In genomic region chr7:110648455-110649085, GRCm38 (mm10) we compare ENCODE assay signal across 10 mouse cellular contexts. TPM values are rescaled to one million over a fixed set of nuclear protein-coding genes. Genes with fewer than 3 reads are reported as not detected.
DNase-seq lines count a peak whose midpoint lies in the region; ATAC-seq lines count a peak whose summit lies in the region.
"Had no signal": no experiment of that assay in that cellular context is flagged by ENCODE, and none has a peak within 500 bp of the region (broad histone marks: within the 10 kb centered on the region; RNA-seq: fewer than 3 reads in every experiment).

No protein-coding gene starts in this region.

- 63% methylated on average over 13 of the region's 13 CpGs for WGBS in liver, embryonic 16.5 days (ENCODE audit: insufficient replicate concordance)
- WGBS in hindbrain, embryonic 11.5 days = 84% methylated on average over 13 of the region's 13 CpGs

- no peak overlapping the region for H3K9ac ChIP-seq in liver, embryonic 16.5 days (ENCODE audit: low read depth, low read length)
- H3K9ac ChIP-seq in hindbrain, embryonic 11.5 days (ENCODE audit: low read depth, low read length) = no peak overlapping the region
- H3K9ac ChIP-seq: limb, embryonic 12.5 days had no signal

- H3K9me3 ChIP-seq in liver, embryonic 16.5 days (replicated peaks; ENCODE audit: control insufficient read depth, low read length) = no peaks in the 10 kb centered on the region; the same call in 1 of the 2 replicates
- no peaks in the 10 kb centered on the region for H3K9me3 ChIP-seq in hindbrain, embryonic 11.5 days (ENCODE audit: control insufficient read depth, low read length)

- DNase-seq in adrenal gland, postnatal 14 days = peak; percentile 50
- DNase-seq in adrenal gland, postnatal 25 days = no peak
- DNase-seq in heart, adult 9 months (ENCODE audit: low spot score in 2 of 2) = peak; percentile 57 to 62
- peak; percentile 97 for DNase-seq in kidney, adult 9 months
- DNase-seq in hindbrain, embryonic 11.5 days (ENCODE audit: low spot score) = no peak
- DNase-seq in thymus, adult 18-20 months = no peak
- no peak for DNase-seq in neural tube, embryonic 10.5 days (ENCODE audit: extremely low spot score, low spot score)

- H3K27me3 ChIP-seq in liver, embryonic 16.5 days (ENCODE audit: control insufficient read depth, insufficient read depth, low read depth, low read length) = no peaks in the 10 kb centered on the region
- no peaks in the 10 kb centered on the region for H3K27me3 ChIP-seq in hindbrain, embryonic 11.5 days (ENCODE audit: control insufficient read depth, insufficient read depth, low read length)
- H3K27me3 ChIP-seq: limb, embryonic 12.5 days had no signal

- peak; percentile 74 for ATAC-seq in liver, embryonic 16.5 days (ENCODE audit: low read depth)
- ATAC-seq in hindbrain, embryonic 11.5 days (ENCODE audit: low FRiP score) = no peak

- peak overlapping the region; percentile 36 for H3K4me2 ChIP-seq in liver, embryonic 16.5 days (ENCODE audit: low read depth, low read length)
- no peak overlapping the region for H3K4me2 ChIP-seq in hindbrain, embryonic 11.5 days (replicated peaks; ENCODE audit: low read depth, low read length)
- H3K4me2 ChIP-seq: limb, embryonic 12.5 days had no signal

- no peaks in the 10 kb centered on the region; the same call in 1 of the 2 replicates for H3K4me1 ChIP-seq in liver, embryonic 16.5 days (ENCODE audit: control insufficient read depth, low read depth, low read length)
- no peaks in the 10 kb centered on the region for H3K4me1 ChIP-seq in hindbrain, embryonic 11.5 days (replicated peaks; ENCODE audit: control insufficient read depth, insufficient read depth, low read length)
- H3K4me1 ChIP-seq: limb, embryonic 12.5 days had no signal

- H3K27ac ChIP-seq in liver, embryonic 16.5 days (ENCODE audit: low read length) = no peak overlapping the region
- no peak overlapping the region for H3K27ac ChIP-seq in hindbrain, embryonic 11.5 days (ENCODE audit: low read depth, low read length)
- H3K27ac ChIP-seq: limb, embryonic 12.5 days had no signal

- H3K4me3 ChIP-seq in liver, embryonic 16.5 days (ENCODE audit: low read depth, low read length) = peak overlapping the region; percentile 6; the same call in 1 of the 2 replicates
- H3K4me3 ChIP-seq in hindbrain, embryonic 11.5 days (ENCODE audit: low read depth, low read length) = no peak overlapping the region
- H3K4me3 ChIP-seq: limb, embryonic 12.5 days had no signal

- H3K36me3 ChIP-seq in liver, embryonic 16.5 days (ENCODE audit: control insufficient read depth, insufficient read depth) = no peaks in the 10 kb centered on the region
- H3K36me3 ChIP-seq in hindbrain, embryonic 11.5 days (ENCODE audit: control insufficient read depth, insufficient read depth, low read length) = no peaks in the 10 kb centered on the region
- H3K36me3 ChIP-seq: limb, embryonic 12.5 days had no signal

RNA-seq across cellular contexts. Expression of gene Adm, which starts 21.1 kb away (rescaled TPM):
- 17.3 and 18.6 TPM in 2 replicates for total RNA-seq in adrenal gland, postnatal 14 days (2021)
- total RNA-seq in adrenal gland, postnatal 25 days (2021) = 12.6 and 20.1 TPM in 2 replicates
- polyA plus RNA-seq in liver, embryonic 16.5 days (2015; fragmentation: Nextera tagmentation; extraction: Ambion mirVana) = 1.9 and 2.1 TPM in 2 replicates
- 4.1 and 5.0 TPM in 2 replicates for polyA plus RNA-seq in hindbrain, embryonic 11.5 days (2014; fragmentation: Nextera tagmentation; extraction: Ambion mirVana)
- total RNA-seq: granulocyte monocyte progenitor cell, adult 5-6 weeks had no signal

RNA-seq across cellular contexts. Expression of gene Sbf2, which starts 33.8 kb away (rescaled TPM):
- total RNA-seq in adrenal gland, postnatal 14 days (2021) = 51.9 and 52.1 TPM in 2 replicates
- 37.3 and 57.0 TPM in 2 replicates for total RNA-seq in adrenal gland, postnatal 25 days (2021)
- polyA plus RNA-seq in liver, embryonic 16.5 days (2015; fragmentation: Nextera tagmentation; extraction: Ambion mirVana) = 5.8 and 7.3 TPM in 2 replicates
- polyA plus RNA-seq in hindbrain, embryonic 11.5 days (2014; fragmentation: Nextera tagmentation; extraction: Ambion mirVana) = 39.1 and 48.9 TPM in 2 replicates

Comparison
In these comparisons a context has a peak if more than half of its experiments do, and no peak if none do; other contexts are left out.
1. DNase-seq: peak in adrenal gland, postnatal 14 days (single experiment), heart, adult 9 months (2 of 2) and kidney, adult 9 months (single experiment); none in adrenal gland, postnatal 25 days (single experiment), hindbrain, embryonic 11.5 days (single experiment), thymus, adult 18-20 months (0 of 2) and neural tube, embryonic 10.5 days (single experiment).